Mouse (Mus musculus): Measurements from ENCODE around the gene Dis3l2. TPM values are rescaled to one million over a fixed set of nuclear protein-coding genes. Genes with fewer than 3 reads are reported as not detected.

The Dis3l2 gene
- polyA plus RNA-seq, 1 experiment from 2014 or later: 13.5 TPM

DNA sequence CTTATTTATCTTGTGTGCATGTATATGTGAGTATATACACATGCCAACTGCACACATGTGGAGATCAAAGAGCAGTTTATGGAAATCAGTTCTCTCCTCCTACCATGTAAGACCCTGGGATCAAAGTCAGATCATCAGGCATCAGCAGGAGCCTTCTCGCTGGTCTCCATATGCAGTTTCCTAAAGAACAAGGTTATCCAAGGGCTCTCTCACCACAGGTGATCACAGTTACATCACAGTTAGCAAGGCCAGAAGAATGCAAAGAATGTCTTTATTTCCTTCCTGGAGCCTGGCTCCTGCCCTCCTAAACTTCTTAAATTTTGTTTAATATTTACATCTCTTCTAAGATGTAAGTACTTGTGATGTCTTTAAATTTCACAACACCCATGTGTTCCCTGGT lies 304.6 kb downstream of the Dis3l2 start:
- TF ChIP-seq EP300 (IDR thresholded peaks at IDR 0.05): 0 out of 2 replicates have a peak, but pooled peaks have one; percentile 20
- no peak for TF ChIP-seq CTCF (IDR thresholded peaks at IDR 0.05)
- DNase-seq (ENCODE audit: low spot score) (peak; percentile 24), ATAC-seq (no peak)
- Histone ChIP-seq H3K4me1 (ENCODE audit: insufficient read depth, low read depth, low read length) (peaks cover 6% of the 10 kb centered on the region; the same call in 1 of the 2 replicates), H3K4me2 (replicated peaks; ENCODE audit: low read depth, low read length) (no peak overlapping the region), H3K36me3 (ENCODE audit: insufficient read depth, low read length) (no peaks in the 10 kb centered on the region), H3K9me3 (ENCODE audit: low read length) (no peaks in the 10 kb centered on the region), H3K27me3 (replicated peaks; ENCODE audit: insufficient read depth, low read length) (no peaks in the 10 kb centered on the region), H3K27ac (ENCODE audit: low read length) (no peak overlapping the region), H3K9ac (replicated peaks; ENCODE audit: low read depth) (no peak overlapping the region), H3K4me3 (ENCODE audit: low read depth, low read length) (no peak overlapping the region)
- 15% methylated on average over 1 of the region's 1 CpGs for WGBS

DNA sequence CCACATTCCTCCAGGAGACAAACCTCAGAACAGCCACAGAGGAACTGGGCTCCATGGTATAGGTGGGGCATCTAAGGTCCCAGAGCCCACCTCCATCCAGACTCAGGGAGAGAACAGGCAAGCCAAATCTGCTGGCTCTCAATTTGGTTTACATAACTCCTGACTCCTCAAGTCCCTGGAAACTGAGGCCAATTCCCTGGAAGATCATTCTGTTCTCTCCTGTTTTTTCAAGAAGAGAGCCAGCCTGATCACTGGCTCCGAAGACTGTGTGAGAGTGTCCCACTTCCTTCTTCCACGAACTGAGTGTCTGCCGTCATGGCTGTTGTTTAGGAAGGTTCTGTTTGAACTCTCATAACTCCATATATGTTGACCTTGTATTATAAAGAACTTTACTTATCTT lies 305.5 kb downstream of the Dis3l2 start:
- H3K4me2 ChIP-seq (replicated peaks; ENCODE audit: low read depth, low read length): no peak overlapping the region
- TF ChIP-seq EP300 (IDR thresholded peaks at IDR 0.05) (no peak), CTCF (IDR thresholded peaks at IDR 0.05) (no peak)
- DNase-seq (ENCODE audit: low spot score): no peak
- no peaks in the 10 kb centered on the region for H3K27me3 ChIP-seq (replicated peaks; ENCODE audit: insufficient read depth, low read length)
- WGBS: 52% methylated on average over 3 of the region's 3 CpGs
- ATAC-seq: no peak
- H3K27ac ChIP-seq (ENCODE audit: low read length): no peak overlapping the region
- no peaks in the 10 kb centered on the region for H3K9me3 ChIP-seq (ENCODE audit: low read length)
- H3K4me3 ChIP-seq (ENCODE audit: low read depth, low read length): no peak overlapping the region
- no peaks in the 10 kb centered on the region for H3K36me3 ChIP-seq (ENCODE audit: insufficient read depth, low read length)
- peaks cover 6% of the 10 kb centered on the region; the same call in 1 of the 2 replicates for H3K4me1 ChIP-seq (ENCODE audit: insufficient read depth, low read depth, low read length)
- H3K9ac ChIP-seq (replicated peaks; ENCODE audit: low read depth): no peak overlapping the region

DNA sequence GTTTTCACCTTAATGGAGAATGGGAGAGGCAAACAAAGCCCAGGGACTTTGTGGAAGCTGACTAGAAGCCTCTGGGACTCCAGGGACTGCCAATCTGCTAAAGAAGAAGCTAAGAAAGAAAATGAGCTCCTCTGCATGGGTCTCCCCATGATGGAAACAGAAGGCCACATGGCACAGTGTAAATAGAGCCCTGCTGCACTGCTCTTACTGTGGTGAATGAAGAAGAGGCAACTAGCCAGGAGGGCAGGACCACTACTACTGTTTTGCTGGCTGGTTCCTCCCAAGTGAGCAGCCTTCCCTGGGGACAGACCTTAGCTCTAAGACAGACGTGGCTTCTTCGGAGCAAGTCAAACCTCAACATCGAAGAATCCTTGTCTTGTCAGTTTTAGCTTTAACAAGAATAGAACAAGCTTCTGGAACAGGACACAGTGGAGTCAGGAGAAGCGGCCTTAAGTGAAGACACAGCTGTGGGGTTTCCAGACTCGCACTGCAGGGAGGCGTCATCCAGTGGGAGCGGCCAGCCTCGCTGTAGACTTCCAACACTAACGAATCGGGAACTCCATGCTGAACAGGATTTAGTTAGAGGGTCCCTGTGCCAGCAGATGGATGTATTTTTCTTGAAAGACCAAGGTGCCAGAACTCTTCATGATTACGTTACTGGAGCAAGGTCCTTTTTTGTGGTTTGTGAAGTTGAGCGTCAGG lies 307.2 kb downstream of the Dis3l2 start:
- Histone ChIP-seq H3K4me2 (replicated peaks; ENCODE audit: low read depth, low read length) (no peak overlapping the region), H3K27ac (ENCODE audit: low read length) (0 out of 2 replicates have a peak overlapping the region, but pooled peaks have one; percentile 6), H3K4me3 (ENCODE audit: low read depth, low read length) (no peak overlapping the region), H3K9me3 (ENCODE audit: low read length) (no peaks in the 10 kb centered on the region), H3K36me3 (ENCODE audit: insufficient read depth, low read length) (no peaks in the 10 kb centered on the region), H3K4me1 (ENCODE audit: insufficient read depth, low read depth, low read length) (peaks cover 6% of the 10 kb centered on the region; the same call in 1 of the 2 replicates), H3K9ac (replicated peaks; ENCODE audit: low read depth) (no peak overlapping the region), H3K27me3 (replicated peaks; ENCODE audit: insufficient read depth, low read length) (no peaks in the 10 kb centered on the region)
- ATAC-seq (peak; percentile 70), DNase-seq (ENCODE audit: low spot score) (peak; percentile 57)
- WGBS: 47% methylated on average over 12 of the region's 12 CpGs
- TF ChIP-seq CTCF (IDR thresholded peaks at IDR 0.05) (no peak), EP300 (IDR thresholded peaks at IDR 0.05) (no peak)

DNA sequence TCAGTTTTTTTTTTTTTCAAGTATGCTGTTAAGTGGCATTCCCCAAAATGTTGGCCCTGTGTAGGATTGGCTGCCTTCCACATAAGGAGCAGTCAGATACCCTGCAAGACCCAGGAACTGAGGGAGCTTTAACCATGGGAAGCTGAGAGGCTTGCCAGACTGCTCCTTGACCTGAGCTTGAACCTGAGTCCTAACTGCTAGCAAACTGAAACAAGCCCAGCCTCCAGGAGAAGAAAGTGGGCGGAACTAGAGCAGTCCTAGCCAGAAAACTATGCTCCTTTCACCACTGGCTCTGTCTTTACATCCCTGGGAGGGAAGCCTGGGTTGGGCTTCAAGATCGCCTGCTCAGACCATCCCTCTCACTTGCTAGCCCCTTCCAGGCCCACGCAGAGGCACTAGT lies 308.1 kb downstream of the Dis3l2 start:
- Histone ChIP-seq H3K9ac (replicated peaks; ENCODE audit: low read depth) (no peak overlapping the region), H3K27me3 (replicated peaks; ENCODE audit: insufficient read depth, low read length) (no peaks in the 10 kb centered on the region), H3K9me3 (ENCODE audit: low read length) (no peaks in the 10 kb centered on the region), H3K4me2 (replicated peaks; ENCODE audit: low read depth, low read length) (no peak overlapping the region), H3K36me3 (ENCODE audit: insufficient read depth, low read length) (no peaks in the 10 kb centered on the region), H3K4me3 (ENCODE audit: low read depth, low read length) (no peak overlapping the region), H3K4me1 (ENCODE audit: insufficient read depth, low read depth, low read length) (peaks cover 6% of the 10 kb centered on the region; the same call in 1 of the 2 replicates), H3K27ac (ENCODE audit: low read length) (no peak overlapping the region)
- WGBS: 39% methylated on average over 3 of the region's 3 CpGs
- no peak for TF ChIP-seq CTCF (IDR thresholded peaks at IDR 0.05)
- no peak for TF ChIP-seq EP300 (IDR thresholded peaks at IDR 0.05)
- ATAC-seq (peak; percentile 78), DNase-seq (ENCODE audit: low spot score) (peak; percentile 80)

DNA sequence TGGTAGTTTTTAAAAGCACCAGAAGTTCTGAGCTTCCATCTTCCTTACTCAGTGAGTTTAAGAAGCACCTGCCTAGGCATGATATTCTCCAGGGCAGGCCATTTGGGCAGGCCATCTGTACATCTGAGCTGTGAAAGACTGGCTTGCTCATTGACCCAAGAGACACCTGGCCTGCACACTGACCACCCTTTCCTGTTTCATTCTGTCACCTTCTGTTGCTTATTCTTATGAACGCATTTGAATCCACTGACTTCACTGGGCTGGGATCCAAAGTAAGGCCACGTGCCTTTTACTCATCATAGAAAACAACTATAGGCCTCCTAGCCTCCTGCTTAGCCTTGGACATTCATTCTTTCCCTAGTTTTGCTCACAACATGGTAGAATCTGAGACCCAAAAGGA lies 309.0 kb downstream of the Dis3l2 start:
- Histone ChIP-seq H3K4me1 (ENCODE audit: insufficient read depth, low read depth, low read length) (peaks cover 6% of the 10 kb centered on the region; the same call in 1 of the 2 replicates), H3K9ac (replicated peaks; ENCODE audit: low read depth) (no peak overlapping the region), H3K27me3 (replicated peaks; ENCODE audit: insufficient read depth, low read length) (no peaks in the 10 kb centered on the region), H3K4me2 (replicated peaks; ENCODE audit: low read depth, low read length) (no peak overlapping the region), H3K27ac (ENCODE audit: low read length) (no peak overlapping the region), H3K4me3 (ENCODE audit: low read depth, low read length) (no peak overlapping the region), H3K9me3 (ENCODE audit: low read length) (no peaks in the 10 kb centered on the region), H3K36me3 (ENCODE audit: insufficient read depth, low read length) (no peaks in the 10 kb centered on the region)
- DNase-seq (ENCODE audit: low spot score): no peak
- 80% methylated on average over 2 of the region's 2 CpGs for WGBS
- no peak for ATAC-seq
- TF ChIP-seq CTCF (IDR thresholded peaks at IDR 0.05) (no peak), EP300 (IDR thresholded peaks at IDR 0.05) (no peak)

DNA sequence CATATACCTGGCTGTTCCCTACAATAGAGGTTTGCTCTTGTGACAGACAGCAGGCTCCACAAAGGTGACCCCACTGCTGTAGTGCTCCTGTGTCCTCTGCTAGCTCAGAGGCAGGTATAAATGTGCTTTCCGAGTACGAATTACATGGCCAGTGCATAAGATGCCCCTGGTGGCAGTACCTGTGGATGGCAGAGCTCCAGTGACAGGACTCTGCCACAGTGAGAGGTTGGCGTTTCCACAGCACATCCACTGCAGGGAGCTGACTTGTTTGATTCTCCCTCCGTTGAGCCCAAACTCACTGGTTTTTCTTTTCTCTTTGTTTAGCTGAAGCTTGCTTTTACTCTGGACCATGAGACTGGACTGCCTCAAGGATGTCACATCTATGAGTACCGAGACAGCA lies 317.1 kb downstream of the Dis3l2 start:
- DNase-seq (ENCODE audit: low spot score): no peak
- 0 out of 2 replicates have a peak, but pooled peaks have one; percentile 20 for TF ChIP-seq CTCF (IDR thresholded peaks at IDR 0.05)
- TF ChIP-seq EP300 (IDR thresholded peaks at IDR 0.05): no peak
- 86% methylated on average over 5 of the region's 5 CpGs for WGBS
- H3K27ac ChIP-seq (ENCODE audit: low read length): no peak overlapping the region
- H3K4me2 ChIP-seq (replicated peaks; ENCODE audit: low read depth, low read length): no peak overlapping the region
- H3K9ac ChIP-seq (replicated peaks; ENCODE audit: low read depth): no peak overlapping the region
- no peaks in the 10 kb centered on the region for H3K27me3 ChIP-seq (replicated peaks; ENCODE audit: insufficient read depth, low read length)
- no peak for ATAC-seq
- no peaks in the 10 kb centered on the region for H3K9me3 ChIP-seq (ENCODE audit: low read length)
- no peaks in the 10 kb centered on the region for H3K4me1 ChIP-seq (ENCODE audit: insufficient read depth, low read depth, low read length)
- no peak overlapping the region for H3K4me3 ChIP-seq (ENCODE audit: low read depth, low read length)
- no peaks in the 10 kb centered on the region for H3K36me3 ChIP-seq (ENCODE audit: insufficient read depth, low read length)

Data from lung, postnatal 0 days (tissue).